Mouse (Mus musculus): ENCODE measurements at regions not wholly inside any gene's neighbourhood (a gene's known extent, or its start where the extent isn't known, plus 50 kb on each side); places are given as distances from the start of the nearest gene placed in this dataset.
"Not testable (repeated sequence)": the region's sequence is repeated elsewhere in the genome, so short reads cannot be mapped to it uniquely, and the experiment has no call there.

- no peaks in the 10 kb centered on the region for H3K36me3 ChIP-seq
Observed at GRCm38 (mm10) chr4:110094541-110094940, 116.7 kb downstream of the Dmrta2 start.

GRCm38 (mm10) chr4:110095760-110096593 lies 118.1 kb downstream of the Dmrta2 start:
- Histone ChIP-seq H3K4me1 (no peaks in the 10 kb centered on the region), H3K4me3 (no peak overlapping the region), H3K36me3 (no peaks in the 10 kb centered on the region), H3K27me3 (ENCODE audit: insufficient read depth, poor library complexity, severe bottlenecking) (no peaks in the 10 kb centered on the region), H3K27ac (no peak overlapping the region), H3K9me3 (no peaks in the 10 kb centered on the region)
- DNase-seq (ENCODE audit: low spot score): no peak
- 79% methylated on average over 11 of the region's 11 CpGs for WGBS

More at GRCm38 (mm10) chr4:110094541-110094940, 116.7 kb downstream of the Dmrta2 start:
- no peaks in the 10 kb centered on the region for H3K9me3 ChIP-seq
- H3K4me1 ChIP-seq: no peaks in the 10 kb centered on the region
- H3K27me3 ChIP-seq (ENCODE audit: insufficient read depth, poor library complexity, severe bottlenecking): no peaks in the 10 kb centered on the region
- no peak for DNase-seq (ENCODE audit: low spot score)
- WGBS: 80% methylated on average over 1 of the region's 1 CpGs
- no peak overlapping the region for H3K4me3 ChIP-seq
- no peak overlapping the region for H3K27ac ChIP-seq

GRCm38 (mm10) chr4:110104119-110104518 lies 126.3 kb downstream of the Dmrta2 start:
- not testable (repeated sequence) for DNase-seq (ENCODE audit: low spot score); H3K4me1 ChIP-seq; H3K4me3 ChIP-seq; H3K27ac ChIP-seq; H3K36me3 ChIP-seq; H3K27me3 ChIP-seq (ENCODE audit: insufficient read depth, poor library complexity, severe bottlenecking); H3K9me3 ChIP-seq
- WGBS: 86% methylated on average over 7 of the region's 7 CpGs

GRCm38 (mm10) chr4:110106620-110107243 lies 128.9 kb downstream of the Dmrta2 start:
- WGBS: 70% methylated on average over 7 of the region's 7 CpGs

GRCm38 (mm10) chr4:110119438-110119837 lies 141.6 kb downstream of the Dmrta2 start:
- Histone ChIP-seq H3K4me3 (no peak overlapping the region), H3K9me3 (no peaks in the 10 kb centered on the region), H3K36me3 (no peaks in the 10 kb centered on the region), H3K27ac (no peak overlapping the region), H3K4me1 (peaks cover 3% of the 10 kb centered on the region; the same call in 1 of the 2 replicates), H3K27me3 (ENCODE audit: insufficient read depth, poor library complexity, severe bottlenecking) (no peaks in the 10 kb centered on the region)
- 24% methylated on average over 9 of the region's 9 CpGs for WGBS
- DNase-seq (ENCODE audit: low spot score): no peak

More at GRCm38 (mm10) chr4:110106620-110107243, 128.9 kb downstream of the Dmrta2 start:
- H3K9me3 ChIP-seq: no peaks in the 10 kb centered on the region
- DNase-seq (ENCODE audit: low spot score): no peak
- H3K4me1 ChIP-seq: 0 out of 2 replicates have a peak, but pooled peaks cover 3% of the 10 kb centered on the region
- no peaks in the 10 kb centered on the region for H3K36me3 ChIP-seq
- no peak overlapping the region for H3K4me3 ChIP-seq
- H3K27ac ChIP-seq: no peak overlapping the region
- no peaks in the 10 kb centered on the region for H3K27me3 ChIP-seq (ENCODE audit: insufficient read depth, poor library complexity, severe bottlenecking)

- no peaks in the 10 kb centered on the region for H3K36me3 ChIP-seq
- H3K27ac ChIP-seq: no peak overlapping the region
- H3K4me1 ChIP-seq: peaks cover 3% of the 10 kb centered on the region; the same call in 1 of the 2 replicates
- H3K27me3 ChIP-seq (ENCODE audit: insufficient read depth, poor library complexity, severe bottlenecking): no peaks in the 10 kb centered on the region
- H3K9me3 ChIP-seq: no peaks in the 10 kb centered on the region
- H3K4me3 ChIP-seq: no peak overlapping the region
- WGBS: 47% methylated on average over 3 of the region's 3 CpGs
- DNase-seq (ENCODE audit: low spot score): no peak
Observed at GRCm38 (mm10) chr4:110119874-110120273, 142.0 kb downstream of the Dmrta2 start.

GRCm38 (mm10) chr4:110120761-110121160 lies 142.9 kb downstream of the Dmrta2 start:
- H3K27me3 ChIP-seq (ENCODE audit: insufficient read depth, poor library complexity, severe bottlenecking): no peaks in the 10 kb centered on the region
- H3K4me3 ChIP-seq: no peak overlapping the region
- 78% methylated on average over 9 of the region's 9 CpGs for WGBS
- no peak for DNase-seq (ENCODE audit: low spot score)
- H3K36me3 ChIP-seq: no peaks in the 10 kb centered on the region
- H3K9me3 ChIP-seq: no peaks in the 10 kb centered on the region
- no peak overlapping the region for H3K27ac ChIP-seq
- peaks cover 3% of the 10 kb centered on the region; the same call in 1 of the 2 replicates for H3K4me1 ChIP-seq

GRCm38 (mm10) chr4:110121447-110121846 lies 143.6 kb downstream of the Dmrta2 start:
- no peaks in the 10 kb centered on the region for H3K36me3 ChIP-seq
- no peak overlapping the region for H3K27ac ChIP-seq
- no peak for DNase-seq (ENCODE audit: low spot score)
- 59% methylated on average over 5 of the region's 5 CpGs for WGBS
- no peaks in the 10 kb centered on the region for H3K9me3 ChIP-seq
- no peaks in the 10 kb centered on the region for H3K27me3 ChIP-seq (ENCODE audit: insufficient read depth, poor library complexity, severe bottlenecking)
- no peak overlapping the region for H3K4me3 ChIP-seq
- peaks cover 3% of the 10 kb centered on the region; the same call in 1 of the 2 replicates for H3K4me1 ChIP-seq

- whole genome bisulfite sequencing: 51% methylated on average over 6 of the region's 6 CpGs
- H3K4me1 ChIP-seq: no peaks in the 10 kb centered on the region
- no peak overlapping the region for H3K4me3 ChIP-seq
- H3K27ac ChIP-seq: no peak overlapping the region
- no peaks in the 10 kb centered on the region for H3K27me3 ChIP-seq (ENCODE audit: insufficient read depth, poor library complexity, severe bottlenecking)
- H3K36me3 ChIP-seq: no peaks in the 10 kb centered on the region
- H3K9me3 ChIP-seq: no peaks in the 10 kb centered on the region
- DNase-seq (ENCODE audit: low spot score): no peak
Observed at GRCm38 (mm10) chr4:110125067-110125784, 147.4 kb downstream of the Dmrta2 start.

GRCm38 (mm10) chr4:110127941-110128520 lies 150.2 kb downstream of the Dmrta2 start:
- 76% methylated on average over 3 of the region's 3 CpGs for WGBS
- no peak overlapping the region for H3K27ac ChIP-seq
- no peak overlapping the region for H3K4me3 ChIP-seq
- no peaks in the 10 kb centered on the region for H3K4me1 ChIP-seq
- no peaks in the 10 kb centered on the region for H3K27me3 ChIP-seq (ENCODE audit: insufficient read depth, poor library complexity, severe bottlenecking)
- DNase-seq (ENCODE audit: low spot score): no peak
- H3K36me3 ChIP-seq: no peaks in the 10 kb centered on the region
- no peaks in the 10 kb centered on the region for H3K9me3 ChIP-seq

GRCm38 (mm10) chr4:110128918-110129317 lies 151.1 kb downstream of the Dmrta2 start:
- no peaks in the 10 kb centered on the region for H3K9me3 ChIP-seq
- H3K36me3 ChIP-seq: no peaks in the 10 kb centered on the region
- peaks cover 7% of the 10 kb centered on the region; the same call in 1 of the 2 replicates for H3K4me1 ChIP-seq
- 15% methylated on average over 1 of the region's 1 CpGs for WGBS
- H3K27me3 ChIP-seq (ENCODE audit: insufficient read depth, poor library complexity, severe bottlenecking): no peaks in the 10 kb centered on the region
- no peak overlapping the region for H3K4me3 ChIP-seq
- DNase-seq (ENCODE audit: low spot score): no peak
- H3K27ac ChIP-seq: no peak overlapping the region

GRCm38 (mm10) chr4:110129518-110129917 lies 151.7 kb downstream of the Dmrta2 start:
- 47% methylated on average over 3 of the region's 3 CpGs for WGBS
- H3K4me1 ChIP-seq: peaks cover 13% of the 10 kb centered on the region; the same call in 1 of the 2 replicates
- H3K36me3 ChIP-seq: no peaks in the 10 kb centered on the region
- no peak overlapping the region for H3K4me3 ChIP-seq
- no peak for DNase-seq (ENCODE audit: low spot score)
- no peaks in the 10 kb centered on the region for H3K27me3 ChIP-seq (ENCODE audit: insufficient read depth, poor library complexity, severe bottlenecking)
- H3K27ac ChIP-seq: no peak overlapping the region
- H3K9me3 ChIP-seq: no peaks in the 10 kb centered on the region
